Mouse (Mus musculus) G1E (cell line): ENCODE measurements at regions not wholly inside any gene's neighbourhood (a gene's known extent, or its start where the extent isn't known, plus 50 kb on each side); places are given as distances from the start of the nearest gene placed in this dataset.

ENCODE experiments used
- ATAC-seq: 2 replicates; pipeline ENCODE4 v1.8.0; 2016; ENCODE audit warnings: mild to moderate bottlenecking; ENCODE audit not compliant: insufficient number of reproducible peaks, poor library complexity, low FRiP score, severe bottlenecking; ENCODE audit errors: extremely low read depth
- DNase-seq: peaks from one replicate; pipeline ENCODE4 v3.0.0; 2012; ENCODE audit warnings: low spot score
- H3K27me3 ChIP-seq: 2 replicates; pipeline ENCODE4 v1.6.1; 2012; ENCODE audit warnings: mild to moderate bottlenecking, low read length, inconsistent platforms; ENCODE audit not compliant: insufficient read depth
- H3K36me3 ChIP-seq: replicated peaks from 2 replicates; pipeline ENCODE3; 2012; ENCODE audit warnings: mild to moderate bottlenecking, inconsistent platforms
- H3K4me1 ChIP-seq: 2 replicates; pipeline ENCODE4 v1.6.1; 2012; ENCODE audit warnings: low read depth, low read length, inconsistent platforms, mixed read lengths; ENCODE audit not compliant: insufficient read depth
- H3K4me3 ChIP-seq: 2 replicates; pipeline ENCODE4 v1.5.1; 2012; ENCODE audit warnings: low read depth, mild to moderate bottlenecking, inconsistent platforms, low read length, moderate library complexity, mixed read lengths
- H3K9me3 ChIP-seq: replicated peaks from 2 replicates; pipeline ENCODE4 v1.6.1; 2012; ENCODE audit warnings: inconsistent platforms
- CTCF ChIP-seq: IDR thresholded peaks from 2 replicates; pipeline ENCODE4 v1.5.1; 2012; ENCODE audit warnings: low read depth, low read length, inconsistent platforms, mixed read lengths
- GATA1 ChIP-seq: IDR thresholded peaks from 2 replicates; pipeline ENCODE4 v1.6.1; 2012; ENCODE audit warnings: borderline replicate concordance, low read length, inconsistent platforms, mixed read lengths
- GATA2 ChIP-seq: IDR thresholded peaks from 2 replicates; pipeline ENCODE4 v1.6.1; 2012; ENCODE audit warnings: low read depth, low read length, inconsistent platforms, borderline replicate concordance
- POLR2AphosphoS5 ChIP-seq: IDR thresholded peaks from 2 replicates; pipeline ENCODE4 v1.6.1; 2012; ENCODE audit warnings: low read depth, low read length, inconsistent platforms; ENCODE audit not compliant: insufficient replicate concordance
- TAL1 ChIP-seq: conservative IDR thresholded peaks from 2 replicates; pipeline ENCODE4 v1.6.1; 2012; ENCODE audit warnings: low read depth, low read length, inconsistent platforms, mixed read lengths

DNA sequence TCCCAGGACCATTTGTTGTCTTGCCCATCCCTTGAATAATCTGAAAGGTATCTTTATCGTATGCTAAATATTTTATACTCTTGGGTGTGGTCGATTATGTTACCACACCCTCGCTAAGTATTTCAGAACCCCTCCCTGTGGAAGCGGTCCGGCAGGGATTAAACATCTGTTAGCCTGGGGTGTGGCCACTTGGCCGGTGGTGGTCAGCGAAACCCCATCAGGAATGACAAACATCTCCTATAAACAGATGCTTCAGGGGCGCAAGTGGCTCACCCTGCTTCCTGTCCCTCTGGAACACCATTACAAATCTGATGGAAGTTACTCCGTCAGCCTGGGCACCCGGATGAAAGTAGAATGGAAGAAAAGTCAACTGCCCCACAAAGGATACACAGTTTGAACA lies 119.8 kb upstream of the Dyrk2 start:
- TF ChIP-seq GATA2 = no peak
- TF ChIP-seq POLR2AphosphoS5 = no peak
- no peak for TF ChIP-seq TAL1
- no peak for TF ChIP-seq GATA1
- TF ChIP-seq CTCF = no peak

GRCm38 (mm10) chr10:118988249-118988648 lies 118.2 kb upstream of the Dyrk2 start:
- DNase-seq (no peak), ATAC-seq (no peak; the same call in 1 of the 2 replicates)
- Histone ChIP-seq H3K4me1 (peaks cover 4% of the 10 kb centered on the region; the same call in 1 of the 2 replicates), H3K9me3 (peaks cover 8% of the 10 kb centered on the region), H3K4me3 (no peak overlapping the region), H3K36me3 (no peaks in the 10 kb centered on the region), H3K27me3 (no peaks in the 10 kb centered on the region)
- TF ChIP-seq CTCF (no peak), GATA1 (no peak), POLR2AphosphoS5 (no peak), TAL1 (no peak), GATA2 (no peak)

More for the DNA sequence above, 119.8 kb upstream of the Dyrk2 start:
- ATAC-seq (no peak), DNase-seq (no peak)
- H3K4me1 ChIP-seq = peaks cover 4% of the 10 kb centered on the region; the same call in 1 of the 2 replicates
- no peaks in the 10 kb centered on the region for H3K9me3 ChIP-seq
- H3K36me3 ChIP-seq = no peaks in the 10 kb centered on the region
- no peak overlapping the region for H3K4me3 ChIP-seq
- H3K27me3 ChIP-seq = no peaks in the 10 kb centered on the region

- Histone ChIP-seq H3K4me3 (no peak overlapping the region), H3K4me1 (peaks cover 4% of the 10 kb centered on the region; the same call in 1 of the 2 replicates), H3K27me3 (no peaks in the 10 kb centered on the region), H3K9me3 (peaks cover 8% of the 10 kb centered on the region), H3K36me3 (no peaks in the 10 kb centered on the region)
- ATAC-seq (no peak), DNase-seq (no peak)
- TF ChIP-seq CTCF = no peak
- no peak for TF ChIP-seq POLR2AphosphoS5
- no peak for TF ChIP-seq TAL1
- no peak for TF ChIP-seq GATA1
- TF ChIP-seq GATA2 = no peak
These were observed 114.6 kb upstream of the Dyrk2 start for GRCm38 (mm10) chr10:118984580-118984979.

DNA sequence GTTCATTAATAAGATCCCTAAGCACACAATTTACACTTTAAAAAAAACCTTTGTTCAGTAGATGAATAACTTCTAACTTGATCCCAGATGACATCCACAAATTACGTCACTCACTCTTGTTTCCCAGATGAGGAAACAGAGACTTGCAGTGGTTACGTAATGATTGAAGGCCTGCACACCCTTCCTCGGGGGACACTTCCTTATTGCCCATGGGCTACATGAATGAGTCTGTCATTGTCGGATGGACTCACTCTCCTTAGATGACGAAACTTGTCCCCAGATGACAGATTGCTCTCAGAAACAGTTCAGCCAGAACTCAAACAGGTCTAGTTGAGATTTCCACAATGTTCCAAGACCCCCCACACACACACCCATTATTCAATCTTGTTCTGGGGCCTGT lies 111.4 kb upstream of the Dyrk2 start:
- TF ChIP-seq CTCF = no peak
- no peak for TF ChIP-seq POLR2AphosphoS5
- no peak for TF ChIP-seq TAL1
- TF ChIP-seq GATA2 = no peak
- no peak for TF ChIP-seq GATA1
- DNase-seq (no peak), ATAC-seq (no peak)
- Histone ChIP-seq H3K36me3 (no peaks in the 10 kb centered on the region), H3K27me3 (peaks cover 2% of the 10 kb centered on the region; the same call in 1 of the 2 replicates), H3K4me1 (no peaks in the 10 kb centered on the region), H3K4me3 (no peak overlapping the region), H3K9me3 (peaks cover 8% of the 10 kb centered on the region)

GRCm38 (mm10) chr10:118979339-118979738 lies 109.3 kb upstream of the Dyrk2 start:
- Histone ChIP-seq H3K9me3 (peaks cover 8% of the 10 kb centered on the region), H3K36me3 (no peaks in the 10 kb centered on the region), H3K4me1 (no peaks in the 10 kb centered on the region), H3K4me3 (no peak overlapping the region), H3K27me3 (peaks cover 2% of the 10 kb centered on the region; the same call in 1 of the 2 replicates)
- DNase-seq = no peak
- TF ChIP-seq POLR2AphosphoS5 (no peak), CTCF (no peak), GATA1 (no peak), GATA2 (no peak)
- ATAC-seq = no peak

- no peak for TF ChIP-seq GATA1
- TF ChIP-seq TAL1 = no peak
- no peak for TF ChIP-seq GATA2
- TF ChIP-seq CTCF = no peak
- no peak for TF ChIP-seq POLR2AphosphoS5
- DNase-seq = no peak
These were observed 108.3 kb upstream of the Dyrk2 start for GRCm38 (mm10) chr10:118978181-118978743.

More at GRCm38 (mm10) chr10:118978181-118978743, 108.3 kb upstream of the Dyrk2 start:
- peaks cover 2% of the 10 kb centered on the region; the same call in 1 of the 2 replicates for H3K27me3 ChIP-seq
- H3K4me3 ChIP-seq = no peak overlapping the region
- no peak for ATAC-seq
- H3K9me3 ChIP-seq = no peaks in the 10 kb centered on the region
- no peaks in the 10 kb centered on the region for H3K4me1 ChIP-seq
- no peaks in the 10 kb centered on the region for H3K36me3 ChIP-seq
